Mouse (Mus musculus) ES-E14 (cell line): Measurements from ENCODE around the gene Lag3. TPM values are rescaled to one million over a fixed set of nuclear protein-coding genes. Genes with fewer than 3 reads are reported as not detected.

Experiments used
- DNase-seq: peaks from one replicate; pipeline ENCODE4 v3.0.0-alpha.2; 2013; ENCODE audit warnings: low read depth, low spot score
- H3K27ac ChIP-seq: 2 replicates; pipeline ENCODE4 v1.5.1; 2012; ENCODE audit warnings: low read depth, mild to moderate bottlenecking, low read length, moderate library complexity, mixed read lengths; ENCODE audit not compliant: poor library complexity, insufficient read depth, severe bottlenecking
- H3K36me3 ChIP-seq: 2 replicates; pipeline ENCODE4 v1.6.1; 2012; ENCODE audit warnings: mild to moderate bottlenecking, low read length, moderate library complexity, mixed read lengths; ENCODE audit not compliant: control insufficient read depth, poor library complexity, insufficient read depth, severe bottlenecking
- H3K4me1 ChIP-seq, 2 experiments: fragments of 150-350 bp in 1 of 2; sonication (generic) in 1 of 2; 2 replicates each; pipeline ENCODE4 v1.6.1; 2012; ENCODE audit warnings: low read length in 2 of 2, mild to moderate bottlenecking in 1 of 2, mixed read lengths in 1 of 2; ENCODE audit not compliant: control insufficient read depth in 2 of 2, insufficient read depth in 2 of 2, poor library complexity in 1 of 2
- H3K4me3 ChIP-seq, 2 experiments: fragments of 150-350 bp in 1 of 2; sonication (generic) in 1 of 2; 2 replicates each; pipeline ENCODE4 v1.5.1; 2012; ENCODE audit warnings: low read length in 2 of 2, low read depth in 1 of 2, mild to moderate bottlenecking in 1 of 2, mixed read lengths in 1 of 2; ENCODE audit not compliant: insufficient read depth in 1 of 2, poor library complexity in 1 of 2, severe bottlenecking in 1 of 2
- H3K9ac ChIP-seq: 2 replicates; pipeline ENCODE4 v1.6.1; 2012; ENCODE audit warnings: low read depth, mild to moderate bottlenecking, low read length, mixed read lengths; ENCODE audit not compliant: poor library complexity, insufficient read depth, severe bottlenecking
- H3K9me3 ChIP-seq: fragments of 150-350 bp; sonication (generic); 2 replicates; pipeline ENCODE4 v1.6.1; 2012; ENCODE audit warnings: low read depth, mild to moderate bottlenecking, low read length; ENCODE audit not compliant: control insufficient read depth, insufficient read depth
- CHD2 ChIP-seq: IDR thresholded peaks from 2 replicates; pipeline ENCODE4 v1.6.1; 2014; ENCODE audit warnings: mild to moderate bottlenecking, low read depth, low read length, inconsistent platforms
- HCFC1 ChIP-seq: IDR thresholded peaks from 2 replicates; pipeline ENCODE4 v1.6.1; 2012; ENCODE audit warnings: low read length, inconsistent platforms, borderline replicate concordance; ENCODE audit not compliant: insufficient read depth
- MAFK ChIP-seq: IDR thresholded peaks from 2 replicates; pipeline ENCODE4 v1.6.1; 2014; ENCODE audit warnings: mild to moderate bottlenecking, low read depth, low read length, inconsistent platforms; ENCODE audit not compliant: insufficient read depth
- ZC3H11A ChIP-seq: IDR thresholded peaks from 2 replicates; pipeline ENCODE4 v1.6.1; 2012; ENCODE audit warnings: low read depth, mild to moderate bottlenecking, inconsistent platforms, low read length, borderline replicate concordance
- ZNF384 ChIP-seq: IDR thresholded peaks from 2 replicates; pipeline ENCODE4 v1.6.1; 2012; ENCODE audit warnings: low read depth, low read length, inconsistent platforms
- in situ Hi-C, 2 experiments: fragments of 600-800 bp; cut with MboI; formaldehyde crosslinking; loops; one replicate each; pipeline ENCODE4 v1.15.1; 2025; ENCODE audit warnings: low sequenced_read_pairs in 2 of 2, inconsistent platforms in 1 of 2; ENCODE audit not compliant: unreplicated experiment in 2 of 2
- total RNA-seq: library from RNA; depleted of rRNA; stranded (reverse); fragments of 300-350 nt; gene quantifications from 2 replicates; pipeline ENCODE4 v1.2.3, GENCODE M21; 2012

The Lag3 gene
- total RNA-seq, 1 experiment = 1.2 TPM

DNA sequence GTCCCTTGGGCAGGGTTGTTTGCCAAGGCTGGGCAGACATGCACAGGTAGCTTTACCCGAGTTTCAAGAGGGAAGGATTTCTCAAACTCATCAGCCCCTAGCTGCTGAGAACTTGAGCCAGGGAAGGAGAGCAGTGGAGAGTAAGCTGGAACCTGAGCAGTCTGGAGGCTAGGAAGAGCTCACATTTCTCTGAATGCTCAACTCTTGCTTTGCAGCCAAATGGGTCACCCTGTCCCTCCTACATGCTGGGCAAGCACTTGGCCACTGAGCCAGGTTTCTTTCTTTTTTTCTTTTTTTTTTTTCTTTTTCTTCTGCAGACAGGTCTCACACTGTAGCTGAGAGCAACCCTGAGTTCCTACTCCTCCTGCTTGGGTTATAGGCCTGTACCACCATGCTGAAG, 25.2 kb upstream of the Lag3 start:
- TF ChIP-seq ZC3H11A = no peak
- no peak for TF ChIP-seq MAFK
- no peak for TF ChIP-seq HCFC1
- TF ChIP-seq ZNF384 = no peak
- TF ChIP-seq CHD2 = no peak
- in situ Hi-C loops = no loop called here
- Histone ChIP-seq H3K36me3 (peaks cover 35% of the 10 kb centered on the region), H3K4me3 (no peak overlapping the region), H3K9ac (no peak overlapping the region), H3K4me1 (peaks cover 0 to 8% of the 10 kb centered on the region in 2 experiments; a peak in 1 of 4 replicates), H3K9me3 (no peaks in the 10 kb centered on the region), H3K27ac (no peak overlapping the region)
- no peak for DNase-seq

DNA sequence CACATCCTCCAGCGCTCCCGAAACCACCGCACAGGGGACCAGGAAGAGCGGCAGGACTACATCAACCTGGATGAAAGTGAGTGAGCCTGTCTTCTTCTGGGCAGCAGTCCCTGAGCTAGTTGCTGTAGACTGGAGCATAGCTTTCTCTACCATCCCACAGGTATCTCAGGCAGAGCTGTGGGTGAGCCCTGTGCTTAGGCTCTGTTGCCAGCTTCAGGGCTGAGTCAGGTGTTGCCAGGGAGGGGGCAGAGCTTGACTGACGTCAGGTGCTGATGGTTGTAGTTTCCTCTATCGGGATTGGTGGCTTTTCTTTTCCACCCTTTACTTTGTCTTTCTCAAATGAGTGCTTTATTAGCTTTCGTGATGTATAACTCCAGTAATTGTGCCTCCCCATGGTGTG, 23.2 kb upstream of the Lag3 start:
- Histone ChIP-seq H3K4me1 (peaks cover 0 to 8% of the 10 kb centered on the region in 2 experiments; a peak in 1 of 4 replicates), H3K4me3 (no peak overlapping the region), H3K9me3 (no peaks in the 10 kb centered on the region), H3K27ac (no peak overlapping the region), H3K36me3 (peaks cover 35% of the 10 kb centered on the region), H3K9ac (no peak overlapping the region)
- in situ Hi-C loops = no loop called here
- DNase-seq = no peak
- no peak for TF ChIP-seq ZNF384
- TF ChIP-seq CHD2 = no peak
- TF ChIP-seq ZC3H11A = no peak
- no peak for TF ChIP-seq HCFC1
- no peak for TF ChIP-seq MAFK

DNA sequence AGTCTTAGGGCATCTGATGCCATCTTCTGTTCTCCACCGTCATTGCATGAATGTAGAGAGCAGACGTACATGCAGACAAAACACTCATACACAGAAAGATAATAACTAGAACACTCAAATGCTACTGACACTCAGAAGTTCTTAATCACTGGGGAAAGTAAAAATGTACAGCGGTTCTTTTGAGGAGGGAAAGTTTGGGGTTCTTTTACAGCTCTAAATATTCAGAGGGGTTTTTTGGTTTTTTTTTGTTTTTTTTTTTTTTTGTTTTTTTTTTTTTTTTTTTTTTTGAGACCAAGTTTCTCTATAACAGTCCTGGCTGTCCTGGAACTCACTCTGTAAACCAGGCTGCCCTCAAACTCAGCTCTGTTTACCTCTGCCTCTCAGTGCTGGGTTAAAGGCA, 21.6 kb upstream of the Lag3 start:
- no peak overlapping the region for H3K9ac ChIP-seq
- peaks cover 0 to 8% of the 10 kb centered on the region in 2 experiments; a peak in 1 of 4 replicates for H3K4me1 ChIP-seq
- no peak for DNase-seq
- no peak for TF ChIP-seq MAFK
- peak; percentile 46; the same call in 1 of the 2 replicates for TF ChIP-seq ZNF384
- H3K36me3 ChIP-seq = peaks cover 35% of the 10 kb centered on the region
- no peak overlapping the region for H3K27ac ChIP-seq
- no peak overlapping the region for H3K4me3 ChIP-seq
- no peaks in the 10 kb centered on the region for H3K9me3 ChIP-seq
- in situ Hi-C loops = no loop called here

DNA sequence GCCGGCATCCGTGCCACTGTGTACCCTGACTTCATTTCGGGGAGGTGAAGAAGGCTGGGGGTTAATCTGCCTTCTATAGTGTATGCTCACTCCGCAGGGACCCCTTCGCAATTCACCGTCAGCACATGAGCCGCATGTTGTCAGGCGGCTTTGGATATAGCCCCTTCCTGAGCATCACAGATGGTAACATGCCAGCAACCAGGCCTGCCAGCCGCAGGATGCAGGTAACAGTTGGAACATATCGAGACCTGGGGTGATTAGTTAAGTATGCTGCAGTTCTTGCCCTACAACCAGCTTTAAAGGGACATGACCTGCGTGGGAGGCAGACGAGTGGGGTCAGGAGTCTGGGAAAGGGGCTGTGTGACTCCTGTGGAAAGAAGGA, 20.8 kb upstream of the Lag3 start:
- Histone ChIP-seq H3K36me3 (peaks cover 31% of the 10 kb centered on the region), H3K9me3 (no peaks in the 10 kb centered on the region), H3K4me1 (peaks cover 0 to 5% of the 10 kb centered on the region in 2 experiments; a peak in 1 of 4 replicates), H3K4me3 (peak overlapping the region; percentile 89 to 96), H3K27ac (no peak overlapping the region), H3K9ac (peak overlapping the region; percentile 90)
- in situ Hi-C loops = no loop called here
- DNase-seq = no peak
- TF ChIP-seq ZNF384 (no peak), ZC3H11A (no peak)

DNA sequence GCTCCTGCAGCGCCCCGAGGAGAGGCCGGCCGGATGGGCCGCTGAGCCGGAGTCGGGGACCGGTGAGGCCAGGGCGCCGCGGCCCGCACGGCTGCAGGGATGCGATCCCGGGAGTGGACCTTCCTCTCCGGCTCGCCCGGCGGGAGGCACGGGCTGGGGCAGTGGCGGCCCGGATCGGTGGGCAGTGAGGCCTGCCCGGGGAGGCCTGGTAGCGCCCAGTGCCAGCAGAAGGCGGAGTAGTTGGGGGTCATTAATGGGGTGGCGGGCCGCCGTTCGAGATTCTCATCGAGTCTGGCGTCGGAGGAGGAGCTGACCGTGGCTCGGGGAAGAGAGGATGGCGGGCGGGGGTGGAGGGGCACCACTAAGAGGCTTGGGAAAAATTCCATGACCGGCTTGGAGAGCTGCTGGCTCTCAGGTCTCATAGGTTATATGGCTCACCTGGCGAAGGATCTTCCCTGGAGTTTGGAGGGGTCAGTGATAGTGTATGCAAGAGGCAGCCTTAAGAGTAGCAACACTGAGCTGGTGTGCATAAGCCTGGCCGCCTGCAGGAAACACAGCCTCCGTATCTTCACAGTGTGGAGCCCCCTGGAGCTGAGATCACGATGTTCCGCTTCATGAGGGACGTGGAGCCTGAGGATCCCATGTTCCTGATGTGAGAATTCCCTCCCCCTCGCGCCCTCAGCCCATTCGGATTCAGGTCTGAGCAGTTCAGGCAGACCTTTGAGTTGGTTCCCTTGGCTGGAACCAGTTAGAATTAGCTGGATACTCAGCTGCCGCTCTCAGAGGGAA, 20.2 kb upstream of the Lag3 start:
- no peak for TF ChIP-seq ZC3H11A
- no peak for TF ChIP-seq MAFK
- no peak for TF ChIP-seq CHD2
- no peak for TF ChIP-seq HCFC1
- no peak for TF ChIP-seq ZNF384
- no peak for DNase-seq
- Histone ChIP-seq H3K27ac (peak overlapping the region; percentile 62), H3K9ac (peak overlapping the region; percentile 90), H3K36me3 (peaks cover 31% of the 10 kb centered on the region), H3K4me3 (peak overlapping the region; percentile 89 to 96), H3K9me3 (no peaks in the 10 kb centered on the region), H3K4me1 (peaks cover 0 to 5% of the 10 kb centered on the region in 2 experiments; a peak in 1 of 4 replicates)
- in situ Hi-C loops = no loop called here
